Mouse (Mus musculus): ENCODE measurements around the gene Auts2. TPM values are rescaled to one million over a fixed set of nuclear protein-coding genes. Genes with fewer than 3 reads are reported as not detected.

Gene Auts2
- polyA plus RNA-seq, 1 experiment from 2014 or later = 36.0 TPM

DNA sequence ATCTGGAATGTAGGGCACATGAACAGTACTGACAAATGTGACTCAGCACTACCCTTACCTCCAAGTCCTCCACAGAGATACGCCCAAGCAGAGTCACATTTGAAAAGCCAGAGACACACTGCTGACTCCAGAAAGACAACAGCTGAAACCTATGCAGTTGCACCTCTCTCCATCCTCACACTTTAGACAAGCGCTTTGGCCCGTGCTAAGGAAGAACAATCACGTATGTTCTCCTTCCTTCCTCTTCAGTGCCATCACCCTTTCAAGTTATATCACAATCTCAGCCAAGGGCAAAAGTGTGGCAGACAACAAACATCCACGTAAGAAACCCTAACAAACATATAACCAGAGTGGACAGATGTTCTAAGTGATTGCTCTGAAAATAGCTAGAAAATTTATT, 374.9 kb downstream of the Auts2 start:
- H3K9me3 ChIP-seq (ENCODE audit: control insufficient read depth, low read length) = no peaks in the 10 kb centered on the region
- no peaks in the 10 kb centered on the region for H3K4me1 ChIP-seq (ENCODE audit: control insufficient read depth, insufficient read depth, low read length)
- H3K27ac ChIP-seq (ENCODE audit: low read depth, low read length) = no peak overlapping the region
- H3K27me3 ChIP-seq (ENCODE audit: control insufficient read depth, insufficient read depth, low read length) = no peaks in the 10 kb centered on the region
- DNase-seq (ENCODE audit: low spot score, missing footprints) (no peak), ATAC-seq (ENCODE audit: low FRiP score) (no peak)
- H3K36me3 ChIP-seq (ENCODE audit: control insufficient read depth, insufficient read depth, low read length) = no peaks in the 10 kb centered on the region
- H3K4me3 ChIP-seq (ENCODE audit: low read depth, low read length) = no peak overlapping the region
- WGBS = 92% methylated on average over 5 of the region's 5 CpGs
- H3K4me2 ChIP-seq = no peak overlapping the region
- H3K9ac ChIP-seq (ENCODE audit: low read length) = no peak overlapping the region

DNA sequence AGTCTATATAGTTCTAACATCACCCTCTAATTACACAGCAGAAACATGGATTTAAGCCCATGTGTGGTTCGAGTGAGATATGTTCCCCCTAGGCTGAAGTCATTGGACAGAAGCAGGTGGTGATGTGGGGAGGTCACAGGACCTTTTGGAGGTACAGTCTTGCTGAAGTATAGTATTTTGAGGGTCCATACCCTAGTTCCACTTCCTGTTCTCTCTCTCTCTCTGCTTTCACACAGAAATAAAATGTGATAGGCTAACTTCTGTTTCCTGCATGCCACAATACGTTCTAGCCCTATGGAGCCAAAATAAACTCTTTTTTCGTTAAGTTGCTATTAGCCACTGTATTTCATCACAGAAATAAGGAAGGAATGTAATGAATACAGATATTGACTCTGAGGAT, 376.6 kb downstream of the Auts2 start:
- DNase-seq (ENCODE audit: low spot score, missing footprints) (no peak), ATAC-seq (ENCODE audit: low FRiP score) (no peak)
- H3K4me1 ChIP-seq (ENCODE audit: control insufficient read depth, insufficient read depth, low read length) = no peaks in the 10 kb centered on the region
- WGBS = 85% methylated on average over 3 of the region's 3 CpGs
- no peaks in the 10 kb centered on the region for H3K36me3 ChIP-seq (ENCODE audit: control insufficient read depth, insufficient read depth, low read length)
- H3K27ac ChIP-seq (ENCODE audit: low read depth, low read length) = no peak overlapping the region
- no peak overlapping the region for H3K4me2 ChIP-seq
- H3K27me3 ChIP-seq (ENCODE audit: control insufficient read depth, insufficient read depth, low read length) = no peaks in the 10 kb centered on the region
- no peak overlapping the region for H3K4me3 ChIP-seq (ENCODE audit: low read depth, low read length)
- no peaks in the 10 kb centered on the region for H3K9me3 ChIP-seq (ENCODE audit: control insufficient read depth, low read length)
- no peak overlapping the region for H3K9ac ChIP-seq (ENCODE audit: low read length)

GRCm38 (mm10) chr5:132163960-132164359, 379.2 kb downstream of the Auts2 start:
- no peak for ATAC-seq (ENCODE audit: low FRiP score)
- no peaks in the 10 kb centered on the region for H3K9me3 ChIP-seq (ENCODE audit: control insufficient read depth, low read length)
- no peak overlapping the region for H3K9ac ChIP-seq (ENCODE audit: low read length)
- no peaks in the 10 kb centered on the region for H3K4me1 ChIP-seq (ENCODE audit: control insufficient read depth, insufficient read depth, low read length)
- H3K36me3 ChIP-seq (ENCODE audit: control insufficient read depth, insufficient read depth, low read length) = no peaks in the 10 kb centered on the region
- H3K27ac ChIP-seq (ENCODE audit: low read depth, low read length) = no peak overlapping the region
- no peak overlapping the region for H3K4me3 ChIP-seq (ENCODE audit: low read depth, low read length)
- H3K4me2 ChIP-seq = no peak overlapping the region
- DNase-seq (ENCODE audit: low spot score, missing footprints) = no peak
- H3K27me3 ChIP-seq (ENCODE audit: control insufficient read depth, insufficient read depth, low read length) = no peaks in the 10 kb centered on the region
- WGBS = 78% methylated on average over 10 of the region's 10 CpGs

- H3K9ac ChIP-seq (ENCODE audit: low read length) = no peak overlapping the region
- no peaks in the 10 kb centered on the region for H3K36me3 ChIP-seq (ENCODE audit: control insufficient read depth, insufficient read depth, low read length)
- DNase-seq (ENCODE audit: low spot score, missing footprints) (no peak), ATAC-seq (ENCODE audit: low FRiP score) (no peak)
- WGBS = 54% methylated on average over 4 of the region's 4 CpGs
- no peak overlapping the region for H3K4me2 ChIP-seq
- no peak overlapping the region for H3K4me3 ChIP-seq (ENCODE audit: low read depth, low read length)
- H3K4me1 ChIP-seq (ENCODE audit: control insufficient read depth, insufficient read depth, low read length) = no peaks in the 10 kb centered on the region
- H3K27ac ChIP-seq (ENCODE audit: low read depth, low read length) = no peak overlapping the region
- no peaks in the 10 kb centered on the region for H3K27me3 ChIP-seq (ENCODE audit: control insufficient read depth, insufficient read depth, low read length)
- H3K9me3 ChIP-seq (ENCODE audit: control insufficient read depth, low read length) = no peaks in the 10 kb centered on the region
These were observed 381.0 kb downstream of the Auts2 start for GRCm38 (mm10) chr5:132162206-132162533.

GRCm38 (mm10) chr5:132161338-132162205, 381.6 kb downstream of the Auts2 start:
- Histone ChIP-seq H3K9me3 (ENCODE audit: control insufficient read depth, low read length) (no peaks in the 10 kb centered on the region), H3K4me3 (ENCODE audit: low read depth, low read length) (no peak overlapping the region), H3K4me1 (ENCODE audit: control insufficient read depth, insufficient read depth, low read length) (no peaks in the 10 kb centered on the region), H3K27me3 (ENCODE audit: control insufficient read depth, insufficient read depth, low read length) (no peaks in the 10 kb centered on the region), H3K4me2 (no peak overlapping the region), H3K36me3 (ENCODE audit: control insufficient read depth, insufficient read depth, low read length) (no peaks in the 10 kb centered on the region), H3K9ac (ENCODE audit: low read length) (no peak overlapping the region), H3K27ac (ENCODE audit: low read depth, low read length) (no peak overlapping the region)
- DNase-seq (ENCODE audit: low spot score, missing footprints) (no peak), ATAC-seq (ENCODE audit: low FRiP score) (no peak)
- WGBS = 68% methylated on average over 9 of the region's 9 CpGs

- 91% methylated on average over 4 of the region's 4 CpGs for WGBS
- no peaks in the 10 kb centered on the region for H3K4me1 ChIP-seq (ENCODE audit: control insufficient read depth, insufficient read depth, low read length)
- H3K27me3 ChIP-seq (ENCODE audit: control insufficient read depth, insufficient read depth, low read length) = no peaks in the 10 kb centered on the region
- H3K9me3 ChIP-seq (ENCODE audit: control insufficient read depth, low read length) = no peaks in the 10 kb centered on the region
- ATAC-seq (ENCODE audit: low FRiP score) (no peak), DNase-seq (ENCODE audit: low spot score, missing footprints) (no peak)
- no peak overlapping the region for H3K27ac ChIP-seq (ENCODE audit: low read depth, low read length)
- H3K4me3 ChIP-seq (ENCODE audit: low read depth, low read length) = no peak overlapping the region
- H3K36me3 ChIP-seq (ENCODE audit: control insufficient read depth, insufficient read depth, low read length) = no peaks in the 10 kb centered on the region
- no peak overlapping the region for H3K9ac ChIP-seq (ENCODE audit: low read length)
- no peak overlapping the region for H3K4me2 ChIP-seq
These were observed 399.0 kb downstream of the Auts2 start for GRCm38 (mm10) chr5:132144181-132144580.

DNA sequence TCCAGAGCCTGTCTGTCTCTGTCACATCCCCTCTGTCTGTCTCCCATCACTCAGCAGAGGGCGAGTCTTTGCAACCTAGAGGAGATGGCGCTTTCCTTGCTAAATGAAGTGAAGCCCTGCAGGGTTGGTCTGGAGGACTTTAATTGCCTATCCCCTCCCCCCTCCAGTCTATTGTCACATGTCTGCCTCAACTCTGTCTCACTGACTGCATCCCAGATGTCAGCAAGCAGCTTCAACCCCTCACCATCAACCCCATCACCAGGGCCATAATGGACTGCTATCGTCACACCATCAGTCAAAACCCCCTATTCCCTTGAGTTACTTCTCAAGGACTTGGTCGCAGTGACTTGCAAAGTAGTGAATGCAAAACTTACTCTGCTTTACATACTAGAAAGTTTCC, 402.3 kb downstream of the Auts2 start:
- ATAC-seq (ENCODE audit: low FRiP score) = no peak
- no peak for DNase-seq (ENCODE audit: low spot score, missing footprints)
- Histone ChIP-seq H3K4me3 (ENCODE audit: low read depth, low read length) (no peak overlapping the region), H3K9ac (ENCODE audit: low read length) (no peak overlapping the region), H3K36me3 (ENCODE audit: control insufficient read depth, insufficient read depth, low read length) (no peaks in the 10 kb centered on the region), H3K9me3 (ENCODE audit: control insufficient read depth, low read length) (no peaks in the 10 kb centered on the region), H3K27ac (ENCODE audit: low read depth, low read length) (no peak overlapping the region), H3K4me1 (ENCODE audit: control insufficient read depth, insufficient read depth, low read length) (no peaks in the 10 kb centered on the region), H3K27me3 (ENCODE audit: control insufficient read depth, insufficient read depth, low read length) (no peaks in the 10 kb centered on the region), H3K4me2 (no peak overlapping the region)
- 81% methylated on average over 4 of the region's 4 CpGs for WGBS

- no peaks in the 10 kb centered on the region for H3K36me3 ChIP-seq (ENCODE audit: control insufficient read depth, insufficient read depth, low read length)
- no peak for DNase-seq (ENCODE audit: low spot score, missing footprints)
- H3K4me1 ChIP-seq (ENCODE audit: control insufficient read depth, insufficient read depth, low read length) = no peaks in the 10 kb centered on the region
- no peak overlapping the region for H3K4me2 ChIP-seq
- no peaks in the 10 kb centered on the region for H3K27me3 ChIP-seq (ENCODE audit: control insufficient read depth, insufficient read depth, low read length)
- no peak for ATAC-seq (ENCODE audit: low FRiP score)
- WGBS = 62% methylated on average over 7 of the region's 7 CpGs
- no peaks in the 10 kb centered on the region for H3K9me3 ChIP-seq (ENCODE audit: control insufficient read depth, low read length)
- no peak overlapping the region for H3K9ac ChIP-seq (ENCODE audit: low read length)
- no peak overlapping the region for H3K27ac ChIP-seq (ENCODE audit: low read depth, low read length)
- H3K4me3 ChIP-seq (ENCODE audit: low read depth, low read length) = no peak overlapping the region
These were observed 407.0 kb downstream of the Auts2 start for GRCm38 (mm10) chr5:132135941-132136663.

- DNase-seq (ENCODE audit: low spot score, missing footprints) (no peak), ATAC-seq (ENCODE audit: low FRiP score) (no peak)
- Histone ChIP-seq H3K36me3 (ENCODE audit: control insufficient read depth, insufficient read depth, low read length) (no peaks in the 10 kb centered on the region), H3K27ac (ENCODE audit: low read depth, low read length) (no peak overlapping the region), H3K4me2 (no peak overlapping the region), H3K4me3 (ENCODE audit: low read depth, low read length) (no peak overlapping the region), H3K27me3 (ENCODE audit: control insufficient read depth, insufficient read depth, low read length) (no peaks in the 10 kb centered on the region), H3K9me3 (ENCODE audit: control insufficient read depth, low read length) (no peaks in the 10 kb centered on the region), H3K9ac (ENCODE audit: low read length) (no peak overlapping the region), H3K4me1 (ENCODE audit: control insufficient read depth, insufficient read depth, low read length) (no peaks in the 10 kb centered on the region)
- WGBS = 93% methylated on average over 3 of the region's 3 CpGs
These were observed 411.2 kb downstream of the Auts2 start for GRCm38 (mm10) chr5:132131948-132132347.

All from midbrain, embryonic 11.5 days (tissue).